Mouse (Mus musculus) limb, embryonic 14.5 days (tissue): ENCODE results near the gene Rraga. TPM values are rescaled to one million over a fixed set of nuclear protein-coding genes. Genes with fewer than 3 reads are reported as not detected.

ENCODE experiments used
- ATAC-seq: fragments of 200-750 bp; cut with Nextera tagmentation; 2 replicates; pipeline ENCODE4 v1.8.0; 2017; ENCODE audit warnings: low read depth, moderate number of reproducible peaks, moderate TSS enrichment; ENCODE audit not compliant: low FRiP score
- DNase-seq: peaks from one replicate; pipeline ENCODE4 v3.0.0-alpha.2; 2015; ENCODE audit warnings: low spot score
- H3K27ac ChIP-seq: fragments of 300-500 bp; sonication (generic); replicated peaks from 2 replicates; pipeline ENCODE4 v1.5.1; 2014; ENCODE audit warnings: low read depth, mild to moderate bottlenecking, low read length, moderate library complexity, mixed read lengths
- H3K27me3 ChIP-seq: fragments of 300-500 bp; sonication (generic); 2 replicates; pipeline ENCODE4 v1.6.1; 2014; ENCODE audit warnings: low read length, mixed read lengths; ENCODE audit not compliant: control insufficient read depth, insufficient read depth
- H3K36me3 ChIP-seq: fragments of 300-500 bp; sonication (generic); 2 replicates; pipeline ENCODE4 v1.6.1; 2014; ENCODE audit warnings: mild to moderate bottlenecking, low read length, moderate library complexity, mixed read lengths; ENCODE audit not compliant: control insufficient read depth, insufficient read depth
- H3K4me1 ChIP-seq: fragments of 300-500 bp; sonication (generic); 2 replicates; pipeline ENCODE4 v1.6.1; 2014; ENCODE audit warnings: antibody characterized with exemption, low read length, mixed read lengths; ENCODE audit not compliant: control insufficient read depth, insufficient read depth
- H3K4me2 ChIP-seq: fragments of 300-500 bp; sonication (generic); replicated peaks from 2 replicates; pipeline ENCODE4 v1.6.1; 2014; ENCODE audit warnings: low read depth, mild to moderate bottlenecking, low read length, moderate library complexity; ENCODE audit not compliant: severe bottlenecking
- H3K4me3 ChIP-seq: fragments of 300-500 bp; sonication (generic); replicated peaks from 2 replicates; pipeline ENCODE4 v1.5.1; 2014; ENCODE audit warnings: low read length
- H3K9ac ChIP-seq: fragments of 300-500 bp; sonication (generic); 2 replicates; pipeline ENCODE4 v1.6.1; 2014; ENCODE audit warnings: mild to moderate bottlenecking, low read depth, low read length, moderate library complexity; ENCODE audit not compliant: severe bottlenecking
- H3K9me3 ChIP-seq: fragments of 300-500 bp; sonication (generic); 2 replicates; pipeline ENCODE4 v1.6.1; 2016; ENCODE audit warnings: low read length; ENCODE audit not compliant: control insufficient read depth
- POLR2A ChIP-seq: fragments of 200-500 bp; IDR thresholded peaks from 2 replicates; pipeline ENCODE4 v1.8.0; 2012; ENCODE audit warnings: inconsistent platforms, mild to moderate bottlenecking, moderate library complexity, borderline replicate concordance; ENCODE audit not compliant: insufficient read depth, insufficient read length; ENCODE audit errors: extremely low read depth
- WGBS: fragments of 180-500 bp; shearing (Covaris S2); extraction: QIAGEN DNeasy Blood & Tissue Kit; methylation state at CpG from one replicate; pipeline ENCODE4 v1.1.7; 2014; 5-methylcytosine and 5-hydroxymethylcytosine counted together
- polyA plus RNA-seq, 2 experiments: library from polyadenylated mRNA; depleted of rRNA in 1 of 2; stranded (reverse) in 1 of 2; unstranded in 1 of 2; fragments of >200 nt; fragmentation: Nextera tagmentation in 1 of 2; extraction: Ambion mirVana in 1 of 2; gene quantifications; 2 replicates each; pipeline versions ENCODE4 v1.2.1 to v1.2.3; 2012 to 2014

Gene Rraga
- 107 and 112 TPM in 2 replicates for polyA plus RNA-seq (2012; rRNA removed)
- polyA plus RNA-seq (2014; fragmentation: Nextera tagmentation; extraction: Ambion mirVana): 96.1 and 106 TPM in 2 replicates

DNA sequence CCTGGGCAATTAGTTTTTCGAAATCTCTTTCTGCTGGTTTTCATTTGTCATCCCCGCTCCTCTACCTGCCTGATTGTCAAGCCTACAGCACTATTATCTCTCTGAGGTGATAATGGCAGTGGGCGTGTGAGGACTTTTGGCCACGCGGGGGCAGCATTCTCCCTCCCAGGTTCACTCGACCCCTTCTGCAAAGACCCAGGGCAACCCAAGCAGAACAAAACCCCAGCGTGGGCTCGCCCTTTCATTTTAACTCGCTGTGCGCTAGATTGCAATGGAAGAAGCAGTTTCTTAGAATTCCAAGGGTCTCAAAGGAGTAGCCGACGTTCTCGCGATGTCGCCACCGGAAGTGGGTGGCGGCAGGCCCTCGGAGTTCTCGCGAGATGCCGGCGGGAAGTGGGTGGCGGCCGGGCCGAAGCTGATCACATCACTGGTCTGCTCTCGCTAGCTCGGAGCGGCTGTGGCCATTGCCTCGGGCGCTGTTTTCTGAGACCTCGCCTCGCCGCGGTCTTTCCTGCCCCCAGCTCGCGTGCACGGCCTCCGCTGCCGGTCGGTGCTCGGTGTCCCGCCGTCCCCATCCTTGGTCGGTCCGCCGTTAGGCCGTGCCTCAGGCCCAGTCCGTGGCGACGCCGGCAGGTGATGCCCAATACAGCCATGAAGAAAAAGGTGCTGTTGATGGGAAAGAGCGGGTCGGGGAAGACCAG, at the start of gene Rraga:
Rraga (plus strand) TSS at position 386 of the 701 bp plus-strand sequence.
- Histone ChIP-seq H3K4me2 (peak within 1 kb of the TSS; percentile 65), H3K9ac (peak within 1 kb of the TSS; percentile 96), H3K9me3 (no peaks in the 10 kb centered on the region), H3K36me3 (peaks cover 9% of the 10 kb centered on the region), H3K27me3 (no peaks in the 10 kb centered on the region), H3K27ac (peak within 1 kb of the TSS; percentile 96), H3K4me3 (peak within 1 kb of the TSS; percentile 97), H3K4me1 (peaks cover 14% of the 10 kb centered on the region)
- WGBS: 0% methylated on average over 53 of the region's 53 CpGs
- peak; percentile 97 for ATAC-seq
- peak; percentile 93 for DNase-seq
- peak; percentile 61 for TF ChIP-seq POLR2A

DNA sequence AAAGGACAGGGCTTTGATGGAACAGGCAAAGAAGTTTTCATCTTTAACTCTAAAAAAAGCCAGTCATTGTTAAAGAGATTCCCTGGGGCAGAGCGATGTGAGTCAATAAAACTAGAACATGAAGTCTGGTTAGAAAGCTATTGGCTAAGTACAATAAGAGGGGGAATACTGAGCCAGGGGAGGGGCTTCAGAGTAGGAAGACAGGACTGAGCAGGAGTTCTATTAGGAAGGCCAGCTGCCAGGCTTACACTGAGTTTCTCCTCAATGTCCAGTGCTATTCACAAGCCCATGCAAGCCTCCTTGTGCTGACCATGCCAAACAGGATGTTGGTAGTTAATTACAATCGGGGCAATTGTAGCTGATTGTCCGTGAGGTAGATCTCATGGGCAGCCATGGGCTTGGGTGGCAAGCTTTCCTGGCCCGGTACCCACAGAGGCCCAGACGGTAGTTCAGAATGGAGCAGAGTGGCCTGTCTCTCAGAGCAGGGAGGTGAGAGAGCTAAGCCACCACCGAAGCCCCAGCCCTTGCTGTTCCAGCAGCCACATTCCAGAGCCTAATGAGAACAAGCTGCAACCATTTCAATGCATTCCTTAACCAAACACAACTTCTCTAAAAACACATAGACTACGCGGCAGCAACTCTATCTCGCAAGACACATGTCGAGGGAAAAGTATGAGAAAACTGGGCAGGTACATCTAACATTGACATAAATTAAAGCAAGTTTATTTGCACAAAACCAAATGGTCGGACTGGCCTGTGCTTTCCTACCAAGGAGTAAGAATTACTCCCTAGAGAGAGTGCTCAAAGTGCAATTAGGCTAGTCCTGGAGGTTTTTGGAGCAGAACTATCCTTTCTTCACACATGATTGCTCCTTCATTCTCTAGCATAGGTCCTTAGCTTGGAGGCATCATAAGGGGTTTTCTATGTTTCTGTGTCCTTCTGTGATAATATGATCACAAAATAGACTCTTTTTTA, 48.0 kb upstream of the Rraga start:
- no peaks in the 10 kb centered on the region for H3K36me3 ChIP-seq
- DNase-seq (peak; percentile 77), ATAC-seq (peak; percentile 89)
- H3K4me1 ChIP-seq: peaks cover 21% of the 10 kb centered on the region
- H3K9ac ChIP-seq: no peak overlapping the region
- H3K27ac ChIP-seq: peak overlapping the region; percentile 85
- no peak for TF ChIP-seq POLR2A
- no peaks in the 10 kb centered on the region for H3K9me3 ChIP-seq
- no peaks in the 10 kb centered on the region for H3K27me3 ChIP-seq
- no peak overlapping the region for H3K4me3 ChIP-seq
- H3K4me2 ChIP-seq: no peak overlapping the region; the same call in 1 of the 2 replicates
- 16% methylated on average over 11 of the region's 11 CpGs for WGBS

DNA sequence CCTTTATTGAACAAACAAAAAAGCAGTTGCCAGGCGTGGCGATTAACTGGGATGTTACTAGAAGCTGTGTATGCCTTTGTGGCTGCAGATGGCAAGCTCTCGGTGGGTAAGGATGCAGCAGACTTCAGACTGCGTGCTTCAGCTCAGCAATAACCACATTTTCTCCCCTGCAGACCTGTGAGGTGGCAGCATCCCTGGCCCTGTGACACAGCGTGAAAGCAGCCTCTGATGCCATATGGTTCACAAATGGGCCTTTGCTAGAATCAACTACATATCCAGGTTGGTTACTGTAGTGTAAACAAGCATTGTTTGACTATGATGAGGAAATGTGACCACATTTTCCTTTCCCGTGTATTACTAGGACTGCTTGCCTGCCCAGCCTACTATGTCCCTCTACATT, 46.3 kb upstream of the Rraga start:
- H3K4me3 ChIP-seq: no peak overlapping the region
- ATAC-seq (no peak), DNase-seq (no peak)
- no peak overlapping the region for H3K9ac ChIP-seq
- no peaks in the 10 kb centered on the region for H3K27me3 ChIP-seq
- no peak overlapping the region for H3K4me2 ChIP-seq
- H3K27ac ChIP-seq: no peak overlapping the region
- TF ChIP-seq POLR2A: no peak
- no peaks in the 10 kb centered on the region for H3K36me3 ChIP-seq
- no peaks in the 10 kb centered on the region for H3K9me3 ChIP-seq
- H3K4me1 ChIP-seq: peaks cover 36% of the 10 kb centered on the region
- WGBS: 61% methylated on average over 6 of the region's 6 CpGs

DNA sequence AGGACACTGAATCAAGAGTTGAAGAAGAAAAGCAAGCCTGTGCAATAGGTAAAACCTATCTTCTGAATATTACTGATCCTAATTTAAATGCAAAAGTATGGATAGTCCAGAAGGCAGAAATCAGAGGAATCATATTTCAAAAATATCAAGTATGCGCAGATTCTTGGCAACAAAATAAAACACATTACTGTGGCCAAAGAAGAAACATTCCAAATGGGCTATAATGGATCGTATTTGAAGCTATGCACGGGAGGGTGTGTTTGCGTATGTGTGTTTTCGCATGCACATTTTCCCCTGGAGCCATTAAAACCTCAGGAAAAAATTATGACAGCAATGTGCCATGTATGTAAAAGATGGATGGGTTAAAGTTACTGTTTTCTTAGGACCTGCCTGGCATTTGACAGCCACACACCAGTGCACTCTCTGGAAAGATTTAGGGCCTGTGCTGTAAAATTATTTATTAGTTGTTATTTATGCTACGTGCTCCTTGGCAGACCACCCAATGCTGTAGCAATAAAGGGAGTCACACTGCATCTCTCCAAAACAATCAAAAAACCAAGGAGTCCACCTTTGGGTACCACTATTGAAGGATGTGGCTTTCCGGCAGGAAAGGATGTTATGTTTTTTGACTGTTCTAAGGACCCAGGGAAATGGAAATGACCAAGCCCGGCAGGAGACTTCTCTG, 41.9 kb upstream of the Rraga start:
- TF ChIP-seq POLR2A: no peak
- Histone ChIP-seq H3K9me3 (peaks cover 4% of the 10 kb centered on the region; the same call in 1 of the 2 replicates), H3K36me3 (no peaks in the 10 kb centered on the region), H3K27ac (peak overlapping the region; percentile 68), H3K9ac (no peak overlapping the region), H3K4me1 (peaks cover 16% of the 10 kb centered on the region), H3K4me2 (no peak overlapping the region), H3K27me3 (no peaks in the 10 kb centered on the region), H3K4me3 (no peak overlapping the region)
- DNase-seq (peak; percentile 15), ATAC-seq (no peak)
- 30% methylated on average over 8 of the region's 8 CpGs for WGBS

DNA sequence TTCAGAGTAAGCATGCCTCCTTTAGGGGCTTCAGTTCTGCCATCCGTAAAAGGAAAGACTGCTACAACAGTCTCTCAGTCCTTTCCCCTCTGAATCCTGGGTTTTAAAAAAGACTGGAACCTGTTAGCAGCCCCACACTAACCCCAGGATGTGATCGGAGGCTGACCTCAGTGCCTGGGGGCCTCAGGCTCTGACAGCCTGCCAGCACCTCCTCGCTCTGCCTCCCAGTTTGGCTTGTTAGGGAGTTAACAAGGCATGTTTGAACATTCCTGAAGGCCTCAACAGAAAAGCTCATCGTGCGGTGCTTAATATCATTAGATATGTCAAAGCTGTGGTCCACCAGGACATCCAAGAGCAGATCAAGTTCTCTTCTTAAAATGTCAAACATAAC, 41.4 kb upstream of the Rraga start:
- H3K4me3 ChIP-seq: no peak overlapping the region
- H3K4me1 ChIP-seq: peaks cover 16% of the 10 kb centered on the region
- ATAC-seq (no peak), DNase-seq (peak; percentile 53)
- peaks cover 4% of the 10 kb centered on the region; the same call in 1 of the 2 replicates for H3K9me3 ChIP-seq
- WGBS: 19% methylated on average over 5 of the region's 5 CpGs
- no peak for TF ChIP-seq POLR2A
- peak overlapping the region; percentile 68 for H3K27ac ChIP-seq
- no peaks in the 10 kb centered on the region for H3K27me3 ChIP-seq
- no peak overlapping the region for H3K9ac ChIP-seq
- no peaks in the 10 kb centered on the region for H3K36me3 ChIP-seq
- no peak overlapping the region for H3K4me2 ChIP-seq
